Mouse (Mus musculus): ENCODE results near the gene Mest.

The Mest gene

DNA sequence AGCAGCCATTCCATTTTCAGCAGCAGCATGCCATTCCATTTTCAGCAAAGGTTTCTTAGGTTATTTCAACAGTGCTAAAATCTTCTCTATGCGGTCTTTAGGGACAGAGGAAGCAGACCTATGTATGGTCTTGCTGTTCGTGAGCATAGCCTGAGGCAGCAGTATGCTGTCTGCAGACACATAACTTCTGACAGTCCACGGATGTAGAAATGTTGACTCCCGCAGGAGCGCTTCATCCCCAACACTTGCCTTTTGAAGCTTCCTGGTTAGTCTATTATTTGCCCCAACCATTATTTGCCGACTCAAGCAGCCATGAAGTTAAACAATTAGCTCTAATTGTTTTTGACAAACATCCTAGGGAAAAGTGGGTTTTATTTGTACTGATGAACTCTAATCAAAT lies 14.2 kb upstream of the Mest start:
- no peak for DNase-seq (ENCODE audit: low spot score)

DNA sequence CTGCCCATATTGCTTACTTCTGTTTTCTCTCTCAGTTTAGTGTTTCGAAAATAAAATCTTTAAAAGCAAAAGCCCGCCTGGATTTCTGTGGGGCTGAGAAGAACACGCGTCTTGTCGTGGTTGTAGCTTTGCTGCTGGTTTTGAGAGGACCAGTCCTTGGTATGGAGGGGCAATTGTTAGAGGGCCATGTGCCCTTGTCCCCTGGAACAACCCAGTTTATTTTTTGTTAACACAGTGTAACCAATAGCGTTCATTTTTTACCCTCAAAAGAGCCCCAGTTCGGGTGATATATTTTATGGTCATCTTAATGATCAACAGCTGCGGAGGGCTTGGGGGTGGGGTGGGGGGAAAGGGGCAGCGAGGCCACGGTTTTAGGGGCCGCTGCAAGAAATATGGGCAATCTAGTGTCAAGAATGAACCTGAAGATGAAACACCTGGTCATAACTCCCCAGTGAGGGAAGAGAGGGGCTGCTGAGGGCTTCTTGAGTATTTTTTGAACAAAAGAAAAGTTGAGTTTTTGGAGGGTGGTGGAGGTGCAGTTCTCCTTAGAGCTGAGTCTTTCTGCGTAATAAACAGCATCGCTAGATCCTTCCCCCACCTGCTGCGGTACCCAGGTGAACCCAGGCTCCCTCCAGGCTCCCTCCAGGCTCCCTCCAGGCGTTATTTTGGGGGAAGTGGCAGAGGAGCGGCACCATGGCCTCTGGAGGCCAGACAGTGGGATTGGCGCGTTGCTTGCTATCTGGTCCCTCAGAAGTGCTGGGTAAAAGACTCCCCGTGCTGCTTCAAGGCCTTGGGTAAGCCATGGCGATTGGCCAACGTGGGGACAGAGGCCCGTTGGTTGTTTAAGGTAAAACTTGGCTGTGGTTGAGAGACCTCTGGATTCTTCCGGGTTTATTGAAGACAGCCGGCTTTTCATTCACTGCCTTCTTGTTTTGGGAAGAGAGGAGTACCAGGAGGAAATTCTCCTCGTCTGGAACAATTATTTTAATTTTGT lies 12.7 kb upstream of the Mest start:
- no peak for DNase-seq (ENCODE audit: low spot score)

DNA sequence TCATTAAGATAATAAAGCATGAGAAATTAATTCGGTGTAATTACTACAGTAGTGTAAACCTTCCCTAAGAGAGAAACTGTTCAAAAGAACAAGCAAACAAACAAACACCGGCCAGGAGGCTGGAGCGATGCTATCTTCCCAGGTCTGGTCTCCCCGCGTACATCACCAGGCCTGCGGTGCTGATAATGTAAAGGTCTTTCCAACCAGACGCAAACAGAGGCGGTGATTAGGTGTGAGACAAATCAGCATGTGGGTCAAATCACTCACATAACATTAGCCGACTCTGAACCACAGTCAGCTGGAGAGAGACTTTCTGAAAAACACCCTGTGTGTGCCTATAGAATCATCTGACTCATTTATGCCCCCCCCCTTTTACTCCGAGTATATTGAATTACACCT lies 12.0 kb upstream of the Mest start:
- DNase-seq (ENCODE audit: low spot score): no peak

DNA sequence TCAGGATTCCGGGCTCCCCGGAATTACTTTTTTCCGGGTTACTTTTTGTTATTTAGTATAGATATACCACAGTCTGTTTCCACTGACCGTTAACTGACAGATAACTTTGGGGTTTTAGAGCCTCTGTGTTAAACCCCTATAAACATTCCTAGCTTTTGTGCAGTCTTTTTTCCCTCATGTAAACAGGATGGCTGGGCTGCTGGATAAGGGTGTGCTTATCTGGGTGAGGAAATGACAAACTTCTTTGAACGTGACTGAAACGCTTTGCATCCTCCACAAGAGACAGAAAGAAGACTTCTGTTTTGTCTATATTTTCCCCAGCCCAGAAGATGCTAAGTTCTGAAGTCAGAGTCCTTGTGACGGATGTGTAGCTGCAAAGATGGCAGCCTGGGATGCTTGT lies 10.9 kb upstream of the Mest start:
- no peak for DNase-seq (ENCODE audit: low spot score)

DNA sequence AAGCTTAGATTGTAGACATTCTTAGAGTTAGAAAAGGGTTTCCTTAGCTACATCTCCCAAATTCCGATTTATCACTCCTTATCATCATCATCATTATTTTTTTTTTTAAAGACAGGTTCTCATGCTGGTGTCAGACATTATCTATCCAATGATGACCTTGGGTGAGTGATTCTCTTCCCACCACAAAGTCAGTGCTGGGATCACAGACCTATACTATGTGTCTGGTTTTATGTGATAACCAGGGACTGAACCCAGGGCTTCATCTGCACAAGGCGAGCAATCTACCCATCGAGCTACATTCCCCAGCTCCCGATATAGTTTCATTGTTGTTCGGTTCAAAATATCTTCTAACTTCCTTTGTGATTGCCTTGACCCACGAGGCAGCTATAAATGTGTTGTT lies 9.9 kb upstream of the Mest start:
- DNase-seq (ENCODE audit: low spot score): no peak

DNA sequence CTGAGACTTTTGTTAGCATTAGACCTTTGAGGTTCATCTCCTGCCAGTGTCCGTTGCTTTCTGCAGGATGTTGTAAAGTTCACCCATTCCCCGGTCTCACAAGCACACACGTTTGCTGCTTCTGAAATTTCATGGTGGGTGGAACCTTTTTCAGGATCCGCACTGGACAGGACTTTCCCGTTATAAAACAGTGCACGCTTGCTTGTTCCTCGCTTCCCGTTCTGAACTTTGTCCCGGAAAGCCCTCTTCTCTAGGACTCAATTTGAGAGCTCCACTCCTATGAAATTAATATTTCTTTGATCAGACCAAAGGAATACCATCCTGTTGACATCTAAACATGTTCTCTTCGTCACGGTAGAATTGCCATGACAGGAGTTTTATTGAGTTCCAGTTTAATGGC lies 9.5 kb upstream of the Mest start:
- DNase-seq (ENCODE audit: low spot score): no peak

DNA sequence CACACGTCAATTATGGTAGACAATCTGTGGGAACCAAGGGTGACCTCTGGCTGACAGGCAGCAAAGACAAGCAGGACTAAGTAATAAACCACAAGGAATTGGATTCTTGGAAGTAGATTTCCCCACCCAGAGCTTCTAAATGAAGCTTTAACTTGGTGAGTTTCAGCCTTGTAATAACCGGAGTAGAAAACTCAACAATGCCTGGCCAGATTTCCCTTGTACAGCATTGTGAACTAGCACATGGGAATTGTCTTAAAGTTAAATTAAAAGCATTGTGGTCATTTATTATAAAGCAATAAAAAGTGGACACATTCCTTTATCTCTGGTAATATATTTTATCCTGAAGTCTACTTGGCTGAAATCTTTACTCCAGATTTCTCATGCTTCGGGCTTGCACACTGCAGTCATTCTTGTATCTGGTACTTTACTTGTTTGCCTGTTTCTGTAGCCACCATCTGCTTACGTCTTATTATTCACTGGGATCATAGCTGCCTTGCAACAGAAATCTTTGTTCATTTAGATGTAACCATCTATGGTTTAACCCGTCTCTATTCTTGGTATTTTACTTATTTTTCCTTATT lies 8.4 kb upstream of the Mest start:
- DNase-seq (ENCODE audit: low spot score): no peak

DNA sequence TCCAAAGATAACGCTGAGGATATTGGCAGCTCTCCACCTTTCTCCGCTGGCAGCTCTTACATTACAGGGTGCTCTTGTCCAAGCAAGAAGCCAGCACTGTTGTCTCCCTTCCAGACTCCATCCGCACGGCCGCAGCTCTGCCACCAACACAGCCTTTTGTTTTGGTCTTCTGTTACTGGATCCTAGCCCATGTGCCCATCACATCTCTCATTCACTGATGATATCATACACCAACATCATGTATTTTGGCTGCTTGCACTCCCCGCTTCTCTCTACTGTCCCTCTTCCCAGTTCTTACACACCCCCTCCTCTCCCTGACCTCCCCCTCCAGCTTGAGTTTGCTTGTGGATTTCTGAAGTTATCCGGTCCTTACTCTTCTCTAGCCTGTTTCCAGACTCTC lies 6.6 kb upstream of the Mest start:
- DNase-seq (ENCODE audit: low spot score): no peak

DNA sequence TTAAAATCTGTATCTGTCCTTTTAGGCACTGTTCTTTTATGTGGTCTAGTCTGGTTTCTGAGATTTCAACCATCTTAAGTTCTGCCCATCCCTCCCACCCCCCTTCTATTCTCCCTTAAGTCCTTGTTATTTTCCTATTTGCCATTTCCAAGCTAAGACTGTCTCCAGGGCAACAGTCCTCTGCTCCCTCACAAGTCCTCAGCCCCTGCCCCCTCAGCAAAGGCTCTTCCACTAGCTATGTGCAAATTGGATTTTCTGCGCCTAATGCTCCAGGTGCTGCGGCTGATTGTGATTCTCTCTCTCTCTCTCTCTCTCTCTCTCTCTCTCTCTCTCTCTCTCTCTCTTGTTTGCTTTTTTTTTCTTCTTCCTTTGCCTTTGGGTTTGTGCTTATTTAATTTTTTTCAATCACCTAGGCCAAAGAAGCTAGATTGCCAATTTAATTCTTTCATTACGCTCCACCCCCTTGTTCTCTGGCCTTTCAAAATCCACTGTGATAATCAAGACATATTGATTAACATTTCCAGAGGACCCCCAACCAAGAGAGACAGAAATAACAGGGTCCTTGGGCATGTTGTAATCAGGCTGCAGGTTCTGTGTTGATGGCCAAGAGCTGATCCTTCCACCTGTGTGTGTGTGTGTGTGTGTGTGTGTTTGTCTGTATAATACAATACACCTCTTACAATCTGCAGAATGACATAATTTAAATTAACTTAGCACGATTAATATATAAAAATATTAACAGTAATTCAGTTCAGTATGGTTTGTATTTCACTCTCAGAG lies 772 bp upstream of the Mest start:
- no peak for DNase-seq (ENCODE audit: low spot score)

DNA sequence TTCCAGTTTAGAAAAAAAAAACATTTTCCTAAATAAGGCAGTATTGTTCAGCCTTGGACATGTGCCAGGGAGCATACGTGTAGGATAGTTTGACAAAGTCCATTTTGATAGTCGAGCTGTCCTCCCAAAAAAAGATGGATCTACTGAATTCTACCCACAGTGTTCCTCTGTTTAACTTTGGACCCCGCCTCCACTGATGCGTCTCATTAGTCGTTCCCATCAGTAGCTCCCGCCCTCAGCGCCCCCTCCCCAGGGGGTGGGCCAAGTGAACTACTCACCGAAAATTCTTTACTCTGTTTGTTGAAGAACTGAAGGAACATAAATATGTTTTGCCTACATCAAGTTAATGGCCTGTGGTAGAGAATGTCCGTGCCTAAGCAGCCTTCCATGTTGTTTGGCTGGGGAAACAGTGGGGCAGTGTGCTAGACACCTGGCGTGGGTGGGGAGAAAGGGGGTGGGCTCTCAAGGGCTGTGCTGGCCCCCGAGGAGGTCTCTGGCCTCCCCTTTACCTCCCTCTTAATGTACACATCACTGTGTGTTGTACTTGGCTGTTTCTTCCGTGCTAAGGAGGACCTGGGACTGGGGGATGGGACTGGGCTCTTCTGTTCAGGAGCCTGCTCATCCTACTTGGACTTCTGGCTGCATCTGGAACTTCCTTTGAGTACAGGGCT lies 7.1 kb downstream of the Mest start:
- no peak for DNase-seq (ENCODE audit: low spot score)

DNA sequence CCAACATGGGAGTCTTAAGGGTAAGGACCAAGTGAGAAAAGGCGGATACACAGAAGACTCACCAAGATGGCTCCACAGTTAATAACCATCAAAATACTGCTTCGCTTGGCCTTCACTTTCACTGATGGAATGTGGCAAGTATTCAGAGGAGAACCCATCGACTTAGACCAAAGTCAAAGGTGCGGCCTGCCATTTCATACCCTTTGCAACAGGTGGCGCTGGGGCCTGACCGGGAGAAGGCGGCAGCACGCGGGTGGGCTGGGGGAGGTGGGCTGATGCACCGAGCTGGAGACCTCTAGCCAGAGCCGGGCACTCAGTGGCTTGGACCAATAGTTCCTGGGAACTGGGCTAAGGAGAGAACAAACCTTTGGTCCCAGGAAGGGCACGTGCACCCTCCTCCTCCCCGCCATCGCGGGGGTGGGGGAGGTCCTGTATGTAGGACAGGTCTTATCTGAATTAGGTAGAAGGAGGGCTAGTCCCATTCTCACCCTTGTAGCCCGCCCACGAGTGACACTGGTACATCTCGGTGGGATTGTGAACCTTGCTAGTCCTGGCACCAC lies 9.3 kb downstream of the Mest start:
- DNase-seq (ENCODE audit: low spot score): no peak

DNA sequence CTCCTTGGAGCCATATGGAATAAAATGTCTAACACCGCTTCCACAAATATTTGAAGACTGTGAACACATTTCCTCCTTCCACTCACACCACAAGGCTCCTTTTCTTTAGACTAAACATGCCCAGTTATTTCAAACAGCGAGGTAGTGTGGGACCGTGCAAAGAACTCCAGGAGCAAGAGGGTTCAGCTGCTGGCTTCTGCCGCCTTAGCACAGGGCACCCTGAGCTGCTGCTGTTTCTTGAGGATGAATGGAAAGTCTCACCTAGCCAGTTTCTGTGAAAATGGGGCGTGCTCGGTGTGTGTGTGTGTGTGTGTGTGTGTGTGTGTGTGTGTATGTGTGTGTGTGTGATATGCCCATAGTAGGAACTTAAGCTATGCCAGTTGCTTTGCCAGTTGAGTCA lies 11.1 kb downstream of the Mest start:
- no peak for DNase-seq (ENCODE audit: low spot score)

DNA sequence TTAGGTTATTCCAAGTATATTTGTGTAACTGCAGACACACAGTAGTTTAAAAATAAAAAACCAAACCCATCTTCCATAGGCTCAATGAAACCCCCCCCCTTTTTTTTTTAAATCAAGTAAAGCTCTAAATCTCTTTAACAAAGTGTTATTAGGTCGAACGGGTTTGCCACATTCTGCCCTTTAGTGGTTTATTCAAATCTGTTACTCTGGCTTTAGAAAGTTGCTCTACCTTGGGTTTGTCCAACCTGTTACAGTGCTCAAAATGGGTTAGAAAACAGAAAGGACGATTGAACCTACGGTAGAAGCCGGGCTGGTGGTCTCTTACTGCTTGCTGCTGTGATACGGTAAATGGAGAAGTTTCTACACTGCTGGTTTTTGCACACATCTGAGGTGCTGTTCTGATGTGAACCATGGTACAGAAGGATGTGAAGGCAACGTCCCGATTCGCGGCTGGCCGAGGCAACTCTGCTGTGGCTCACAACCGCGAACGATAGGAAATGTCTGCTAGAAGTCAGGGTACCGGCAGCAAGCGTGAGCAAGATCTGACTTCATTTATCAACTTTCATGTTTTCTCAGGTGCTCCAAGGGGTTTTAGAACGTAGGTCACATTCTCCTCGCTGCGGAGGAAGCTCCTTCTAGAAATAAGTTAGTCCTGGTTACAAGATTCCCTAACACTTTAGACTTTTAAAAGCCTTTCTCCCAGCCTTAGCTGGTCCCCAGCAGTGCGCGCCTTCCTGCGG lies 11.8 kb downstream of the Mest start:
- no peak for DNase-seq (ENCODE audit: low spot score)

DNA sequence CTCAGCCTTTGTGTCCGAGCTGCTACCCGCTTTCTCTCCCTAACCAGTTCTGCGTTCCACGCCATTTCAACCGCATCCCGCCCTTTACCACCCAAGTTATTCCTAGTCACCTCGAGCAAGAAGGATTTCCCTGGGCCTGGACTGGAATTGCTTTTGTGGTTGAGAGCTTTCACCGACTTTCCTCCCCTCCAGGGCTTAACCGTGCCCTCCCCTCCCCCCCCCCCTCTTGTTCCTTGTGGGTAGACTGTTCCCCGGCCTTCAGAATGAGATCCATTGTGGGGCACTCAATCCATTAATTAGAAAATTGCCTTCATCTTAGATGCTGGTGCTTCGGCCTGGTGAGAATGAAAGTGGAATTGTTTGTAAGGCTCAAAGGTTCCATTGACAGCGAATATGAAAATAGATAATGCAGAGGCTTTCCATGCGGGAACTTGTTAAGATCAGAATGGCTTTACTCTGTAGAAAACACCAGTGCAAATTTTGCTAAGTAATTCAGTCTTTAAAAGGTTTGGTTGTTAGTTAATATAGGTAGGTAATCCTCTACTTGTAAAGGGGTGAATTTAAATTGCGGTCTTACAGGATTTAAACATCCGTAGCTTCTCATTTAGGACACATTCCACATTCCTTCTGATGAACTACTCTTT lies 12.5 kb downstream of the Mest start:
- DNase-seq (ENCODE audit: low spot score): no peak

DNA sequence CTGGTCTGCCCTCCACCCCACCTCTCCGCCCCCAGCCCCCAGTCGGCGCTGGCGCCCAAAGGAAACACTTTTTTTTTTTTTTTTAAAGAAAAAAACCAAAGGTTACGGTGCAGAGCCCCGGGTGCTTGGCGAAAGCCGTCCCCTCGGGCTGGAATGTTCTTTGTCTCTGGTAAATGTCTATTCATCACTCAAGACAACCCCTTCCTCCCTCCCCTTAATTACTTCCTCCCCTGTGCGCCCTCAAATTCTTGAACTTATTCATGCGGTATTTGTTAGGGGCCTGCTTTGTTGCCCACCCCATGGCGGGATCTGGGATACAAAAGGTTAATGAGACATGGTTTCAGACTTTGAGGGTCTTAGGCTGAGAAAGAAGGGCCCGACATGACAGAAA lies 13.0 kb downstream of the Mest start:
- no peak for DNase-seq (ENCODE audit: low spot score)

DNA sequence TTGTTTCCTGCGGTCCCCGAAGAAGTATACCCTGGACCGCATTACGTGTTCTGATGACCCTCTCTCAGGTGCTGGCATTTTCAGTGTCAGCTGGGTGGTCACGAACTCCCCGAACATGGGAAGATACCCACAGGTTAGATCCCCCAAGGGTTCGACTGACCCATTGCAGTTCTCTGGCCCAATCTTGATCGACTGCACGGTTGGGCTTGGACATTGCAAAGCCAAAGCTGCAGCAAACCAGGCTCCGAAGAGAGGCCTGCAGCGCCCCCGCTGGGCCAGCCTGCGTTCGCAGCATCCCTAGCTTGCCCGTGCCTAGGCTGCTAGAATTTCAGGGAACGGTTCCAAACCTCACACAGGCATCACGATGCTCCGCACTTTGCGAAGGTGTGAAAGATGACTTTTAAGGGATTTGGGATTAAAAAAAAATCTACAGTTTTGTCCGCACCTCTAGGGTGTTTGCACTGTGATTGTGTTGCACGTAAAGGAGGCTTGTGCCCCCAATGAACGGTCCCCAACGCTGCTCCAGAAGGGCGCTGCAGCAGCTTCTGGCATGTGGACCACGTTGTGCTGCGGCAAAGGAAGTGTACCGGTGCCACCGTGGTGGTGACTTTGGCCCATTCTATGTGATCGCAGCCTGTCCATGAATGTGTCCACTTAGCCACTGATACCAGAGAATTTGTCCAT lies 13.7 kb downstream of the Mest start:
- DNase-seq (ENCODE audit: low spot score): peak; percentile 51

DNA sequence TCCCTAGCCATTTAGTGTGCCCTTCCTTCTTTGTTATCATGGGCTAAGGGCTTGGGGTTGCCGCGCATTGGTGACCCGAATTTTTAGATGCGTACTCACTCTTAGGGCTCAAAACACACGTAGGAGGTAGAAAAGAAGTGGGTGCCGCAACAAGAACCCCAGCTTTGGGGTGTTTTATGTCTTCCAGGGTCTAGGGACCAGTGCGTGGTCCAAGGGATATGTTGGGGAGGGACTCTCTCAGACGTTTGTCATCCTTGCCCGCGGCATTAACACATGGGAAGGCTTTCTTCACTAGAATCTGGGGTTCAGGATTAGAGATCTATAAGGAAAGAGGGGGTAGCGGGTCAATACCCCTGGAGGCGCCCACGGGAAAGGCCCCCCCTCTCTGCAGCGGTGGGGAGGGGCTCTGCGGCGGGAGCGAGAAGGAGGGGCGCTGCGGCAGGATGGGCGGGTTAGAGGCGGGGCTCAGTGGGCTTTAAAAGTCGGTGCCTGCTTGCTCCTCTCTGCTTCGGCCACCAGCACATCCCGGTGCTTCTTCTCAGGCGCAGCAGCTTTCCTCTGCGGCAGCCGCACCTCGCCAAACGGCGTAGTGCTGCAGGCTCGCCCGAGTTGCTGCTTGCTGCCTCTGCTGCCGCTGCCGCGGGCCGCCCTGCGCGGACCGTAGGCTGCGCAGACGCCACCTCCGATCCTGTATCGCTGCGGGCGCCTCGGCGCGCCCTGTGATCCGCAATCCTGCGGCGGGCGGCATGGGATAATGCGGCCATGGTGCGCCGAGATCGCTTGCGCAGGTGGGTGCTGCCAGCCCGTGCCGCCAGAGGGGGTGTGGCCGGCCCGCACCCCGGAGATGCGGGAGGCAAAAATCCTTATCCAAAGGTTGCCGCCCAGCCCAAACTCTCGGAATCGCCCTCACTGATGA lies 14.5 kb downstream of the Mest start:
- DNase-seq (ENCODE audit: low spot score): peak; percentile 55

DNA sequence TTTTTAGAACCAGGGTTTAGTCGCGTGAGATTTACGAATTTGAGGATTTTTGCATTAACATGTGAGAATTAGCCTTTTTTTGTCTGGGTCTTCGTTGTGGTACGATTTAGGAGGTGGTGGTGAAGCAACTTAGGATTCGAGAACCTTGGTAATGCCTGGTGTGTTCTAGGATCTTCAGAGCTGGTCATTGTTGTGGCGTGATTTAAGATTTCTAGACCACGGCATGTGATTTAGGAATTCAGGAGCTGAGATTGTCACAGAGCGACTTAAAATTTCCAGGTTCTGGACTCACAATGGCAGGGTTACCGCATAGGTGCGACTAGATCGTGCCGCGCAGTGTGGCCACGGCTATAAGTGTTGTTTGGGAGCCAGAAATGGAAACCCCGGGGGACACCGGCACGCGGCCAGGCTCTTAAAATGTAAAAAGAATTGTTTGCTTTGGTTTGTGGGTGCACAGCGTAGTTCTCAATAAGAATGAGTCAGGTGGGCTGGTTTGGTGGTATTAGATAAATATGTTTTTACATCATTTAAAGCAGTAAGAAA lies 15.2 kb downstream of the Mest start:
- no peak for DNase-seq (ENCODE audit: low spot score)
